Mouse (Mus musculus): ENCODE measurements around the gene Opa3.

GRCm38 (mm10) chr7:19256567-19256966 is 28.4 kb downstream of the Opa3 start:
- TF ChIP-seq CTCF (IDR thresholded peaks at IDR 0.05; ENCODE audit: extremely low read depth, insufficient read depth, insufficient read length, insufficient replicate concordance) (no peak), POLR2A (IDR thresholded peaks at IDR 0.05; ENCODE audit: low read depth, low read length) (no peak)

All from spleen, adult 2 months (tissue).